Mouse (Mus musculus) C2C12 (cell line): ENCODE results near the gene Pde6d.

Source experiments
- CEBPB ChIP-seq: IDR thresholded peaks from one replicate; pipeline ENCODE4 v1.6.1; 2011; ENCODE audit warnings: low read depth, mild to moderate bottlenecking, control low read depth, moderate library complexity
- CTCF ChIP-seq: IDR thresholded peaks from one replicate; pipeline ENCODE4 v1.5.1; 2011; ENCODE audit not compliant: control insufficient read depth, insufficient read depth, insufficient read length
- MAX ChIP-seq: IDR thresholded peaks from one replicate; pipeline ENCODE4 v1.6.1; 2011; ENCODE audit warnings: mild to moderate bottlenecking, control low read depth
- MYOD1 ChIP-seq: IDR thresholded peaks from one replicate; pipeline ENCODE4 v1.6.1; 2011; ENCODE audit warnings: low read depth; ENCODE audit not compliant: control insufficient read depth, insufficient read length
- MYOG ChIP-seq: IDR thresholded peaks from one replicate; pipeline ENCODE4 v1.6.1; 2011; ENCODE audit not compliant: control insufficient read depth, insufficient read length; ENCODE audit errors: extremely low read depth
- USF1 ChIP-seq: IDR thresholded peaks from one replicate; pipeline ENCODE4 v1.6.1; 2011; ENCODE audit warnings: low read depth, mild to moderate bottlenecking, control low read depth, moderate library complexity

DNA sequence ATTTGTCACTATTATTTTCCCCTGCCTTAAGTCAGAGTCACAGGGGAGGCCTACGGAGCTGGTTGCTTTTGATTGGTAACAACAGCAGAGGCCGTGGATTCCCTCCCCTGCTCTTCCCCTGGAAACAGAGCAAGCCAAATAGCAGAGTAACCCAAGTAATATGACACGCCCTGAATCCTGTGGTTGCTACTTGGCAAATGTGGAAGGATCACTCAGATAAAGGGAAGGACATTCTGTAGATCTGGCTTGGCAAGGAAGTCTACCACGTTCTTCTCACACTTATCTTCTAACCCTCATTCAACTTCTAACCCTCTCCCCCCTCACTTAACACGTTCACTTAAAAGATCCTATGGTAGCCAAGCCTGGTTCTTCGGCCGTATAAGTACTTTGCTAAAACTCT lies 24.6 kb downstream of the Pde6d start:
- TF ChIP-seq MAX, result no peak
- no peak for TF ChIP-seq CTCF
- TF ChIP-seq CEBPB, result no peak
- no peak for TF ChIP-seq MYOG
- TF ChIP-seq MYOD1, result no peak
- no peak for TF ChIP-seq USF1
